Mouse (Mus musculus) erythroblast, embryonic 14.5 days (primary cell): Measurements from ENCODE around the gene Atp13a3.

Experiments used
- GATA1 ChIP-seq: IDR thresholded peaks from 2 replicates; pipeline ENCODE4 v1.6.1; 2012; ENCODE audit warnings: low read length, inconsistent platforms, mixed read lengths
- TAL1 ChIP-seq: IDR thresholded peaks from 3 replicates; pipeline ENCODE4 v1.6.1; 2012; ENCODE audit warnings: low read length, inconsistent platforms, mixed read lengths

GRCm38 (mm10) chr16:30309395-30310170 is 96.2 kb downstream of the Atp13a3 start:
- TF ChIP-seq GATA1 (no peak), TAL1 (no peak)
